Mouse (Mus musculus): ENCODE measurements around the gene Duoxa1. TPM values are rescaled to one million over a fixed set of nuclear protein-coding genes. Genes with fewer than 3 reads are reported as not detected.
A peak's percentile ranks its signal among the peaks of the same experiment; 100 is the strongest.

The Duoxa1 gene
- polyA plus RNA-seq, 1 experiment: not detected

DNA sequence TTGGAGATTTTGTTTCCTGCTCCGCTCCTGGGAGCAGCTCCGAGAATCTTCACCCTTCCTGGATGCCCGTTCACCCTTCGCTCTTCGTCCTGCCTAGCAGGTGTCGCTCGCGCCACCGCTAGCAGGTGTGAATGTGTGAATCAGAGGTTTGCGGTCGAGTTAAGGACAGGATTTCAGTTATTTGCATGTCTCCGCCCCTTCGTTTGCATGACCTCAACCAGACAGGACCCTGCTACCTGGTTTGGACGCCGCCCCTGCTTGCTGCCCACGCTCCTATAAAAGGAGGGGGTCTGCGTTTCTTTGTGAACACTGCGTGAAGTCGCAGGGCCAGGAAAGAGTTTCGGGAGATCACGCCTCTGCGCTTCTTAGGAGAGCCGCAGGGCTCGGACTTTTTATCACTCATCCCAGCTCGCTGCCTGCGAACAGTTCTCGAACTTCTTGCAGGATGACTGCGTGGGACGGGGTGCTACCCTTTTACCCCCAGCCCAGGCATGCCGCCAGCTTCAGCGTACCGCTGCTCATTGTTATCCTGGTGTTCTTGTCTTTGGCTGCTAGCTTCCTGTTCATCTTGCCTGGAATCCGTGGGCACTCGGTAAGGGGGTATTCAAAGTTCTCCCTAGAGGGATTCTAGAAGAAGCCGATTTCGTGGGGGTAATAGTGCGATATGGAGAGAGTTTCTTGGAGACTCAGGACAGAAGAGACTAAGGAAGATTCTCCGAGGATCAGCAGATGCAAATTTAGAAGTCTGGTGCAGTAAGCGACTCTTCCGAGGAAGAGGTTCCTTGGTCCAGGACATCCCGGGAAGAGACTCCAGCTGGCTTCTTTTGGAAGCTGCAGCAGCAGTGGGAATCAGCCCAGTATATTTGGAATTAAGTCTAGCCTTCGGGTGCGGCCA is 14.7 kb downstream of the Duoxa1 start, which contains the start of gene Duoxa2:
Gene Duoxa2, plus strand, starts transcription at position 305 of the 895 bp plus-strand sequence.
- no peak for TF ChIP-seq CTCF (IDR thresholded peaks at IDR 0.05; ENCODE audit: control insufficient read depth, insufficient read depth, low read length)
- TF ChIP-seq POLR2A (IDR thresholded peaks at IDR 0.05; ENCODE audit: borderline replicate concordance, control insufficient read depth, low read depth, low read length): no peak
- H3K4me3 ChIP-seq (replicated peaks; ENCODE audit: control insufficient read depth, low read depth, low read length): no peak within 1 kb of the TSS
- peaks cover 5% of the 10 kb centered on the region for H3K4me1 ChIP-seq (ENCODE audit: control insufficient read depth, insufficient read depth, low read length)
- WGBS: 4% methylated on average over 43 of the region's 43 CpGs
- no peak within 1 kb of the TSS for H3K27ac ChIP-seq (ENCODE audit: control insufficient read depth, insufficient read depth, low read depth, low read length, poor library complexity)

DNA sequence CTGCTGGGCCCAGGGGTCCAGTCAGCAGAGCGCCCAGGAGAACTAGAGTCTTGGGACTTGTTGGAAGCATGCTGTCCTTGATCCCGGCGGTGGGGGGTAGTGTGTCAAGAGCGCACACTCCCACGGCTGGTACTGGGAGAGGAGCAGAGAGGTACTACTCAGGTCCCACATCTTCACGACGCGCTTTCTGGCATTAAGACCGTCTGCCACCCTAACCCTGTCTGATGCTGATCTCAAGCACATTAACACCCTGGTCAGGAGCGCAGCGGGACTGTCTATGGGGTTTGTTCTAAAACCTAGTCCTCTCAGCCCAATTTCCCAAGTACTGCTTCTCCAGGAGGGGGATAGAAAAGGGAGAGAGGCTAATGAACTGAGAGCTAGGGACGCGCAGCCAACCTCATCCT is 15.4 kb downstream of the Duoxa1 start, which contains the start of gene Duox2:
Gene Duox2, minus strand, starts transcription at position 354 of the 404 bp plus-strand sequence.
- H3K27ac ChIP-seq (ENCODE audit: control insufficient read depth, insufficient read depth, low read depth, low read length, poor library complexity): no peak within 1 kb of the TSS
- H3K4me3 ChIP-seq (replicated peaks; ENCODE audit: control insufficient read depth, low read depth, low read length): no peak within 1 kb of the TSS
- TF ChIP-seq POLR2A (IDR thresholded peaks at IDR 0.05; ENCODE audit: borderline replicate concordance, control insufficient read depth, low read depth, low read length): no peak
- TF ChIP-seq CTCF (IDR thresholded peaks at IDR 0.05; ENCODE audit: control insufficient read depth, insufficient read depth, low read length): no peak
- 9% methylated on average over 13 of the region's 13 CpGs for WGBS
- peaks cover 5% of the 10 kb centered on the region for H3K4me1 ChIP-seq (ENCODE audit: control insufficient read depth, insufficient read depth, low read length)

DNA sequence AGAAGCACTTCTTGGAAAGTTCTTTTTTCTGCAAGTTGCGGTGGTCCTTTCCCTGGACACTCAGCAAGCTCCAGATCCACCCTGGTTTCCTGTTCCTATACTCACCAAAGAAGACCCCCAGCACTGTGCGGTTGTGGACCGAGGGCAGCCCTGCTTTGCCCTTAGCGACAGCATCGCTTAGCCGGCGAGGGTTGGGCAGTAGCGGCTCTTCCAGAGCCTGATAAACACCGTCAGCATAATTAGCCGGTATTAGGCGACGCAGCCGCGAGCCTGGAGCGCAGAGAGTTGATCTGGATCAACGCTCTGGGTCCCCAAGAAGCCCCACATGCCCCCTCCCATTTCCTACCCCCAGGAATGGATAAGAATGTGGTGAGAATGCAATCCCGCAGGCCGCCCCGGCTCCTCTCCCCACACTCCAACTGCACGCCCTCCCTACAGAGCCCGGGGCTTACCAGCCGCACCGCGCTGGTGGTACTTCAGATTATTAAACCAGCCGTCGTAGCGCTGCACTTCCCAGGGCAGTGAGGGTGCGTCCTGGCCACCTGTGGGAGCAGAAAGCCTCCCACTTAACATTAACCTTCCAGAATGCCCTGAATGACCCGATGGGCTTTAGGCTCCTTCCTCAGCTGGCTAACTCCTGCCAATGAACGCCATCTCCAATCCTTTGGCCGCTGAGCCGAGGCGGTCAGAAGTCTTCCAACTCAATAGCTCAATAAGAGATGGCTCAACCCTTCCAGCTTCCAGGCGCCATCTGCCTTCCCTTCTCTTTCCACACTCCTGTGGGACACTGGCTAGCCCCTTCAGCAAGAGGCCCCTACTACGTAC is 16.0 kb downstream of the Duoxa1 start:
- WGBS: 3% methylated on average over 35 of the region's 35 CpGs
- H3K27ac ChIP-seq (ENCODE audit: control insufficient read depth, insufficient read depth, low read depth, low read length, poor library complexity): no peak overlapping the region
- peaks cover 5% of the 10 kb centered on the region for H3K4me1 ChIP-seq (ENCODE audit: control insufficient read depth, insufficient read depth, low read length)
- no peak overlapping the region for H3K4me3 ChIP-seq (replicated peaks; ENCODE audit: control insufficient read depth, low read depth, low read length)
- no peak for TF ChIP-seq CTCF (IDR thresholded peaks at IDR 0.05; ENCODE audit: control insufficient read depth, insufficient read depth, low read length)
- no peak for TF ChIP-seq POLR2A (IDR thresholded peaks at IDR 0.05; ENCODE audit: borderline replicate concordance, control insufficient read depth, low read depth, low read length)

DNA sequence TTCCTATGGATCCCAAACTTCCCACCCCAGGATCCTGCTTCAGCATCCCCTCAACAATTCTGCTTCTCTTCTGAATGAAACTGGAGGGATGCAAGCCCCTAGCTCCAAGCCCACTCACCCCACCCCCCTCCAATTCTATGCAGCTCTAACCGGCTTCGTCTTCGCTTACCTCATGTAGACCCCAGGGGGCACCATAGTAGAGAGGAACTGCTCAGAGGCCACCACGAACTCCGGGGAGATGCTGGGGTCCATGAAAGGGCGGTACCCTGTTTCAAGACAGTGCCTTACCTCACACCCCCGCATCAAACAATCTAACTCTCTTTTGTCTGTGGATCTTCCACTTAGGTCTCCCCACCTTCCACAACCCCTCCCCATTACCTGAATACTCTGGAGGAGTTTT is 18.6 kb downstream of the Duoxa1 start:
- 6% methylated on average over 7 of the region's 7 CpGs for WGBS
- TF ChIP-seq POLR2A (IDR thresholded peaks at IDR 0.05; ENCODE audit: borderline replicate concordance, control insufficient read depth, low read depth, low read length) (no peak), CTCF (IDR thresholded peaks at IDR 0.05; ENCODE audit: control insufficient read depth, insufficient read depth, low read length) (peak; percentile 8; the same call in 1 of the 2 replicates)
- Histone ChIP-seq H3K4me1 (ENCODE audit: control insufficient read depth, insufficient read depth, low read length) (no peaks in the 10 kb centered on the region), H3K27ac (ENCODE audit: control insufficient read depth, insufficient read depth, low read depth, low read length, poor library complexity) (no peak overlapping the region), H3K4me3 (replicated peaks; ENCODE audit: control insufficient read depth, low read depth, low read length) (no peak overlapping the region)

DNA sequence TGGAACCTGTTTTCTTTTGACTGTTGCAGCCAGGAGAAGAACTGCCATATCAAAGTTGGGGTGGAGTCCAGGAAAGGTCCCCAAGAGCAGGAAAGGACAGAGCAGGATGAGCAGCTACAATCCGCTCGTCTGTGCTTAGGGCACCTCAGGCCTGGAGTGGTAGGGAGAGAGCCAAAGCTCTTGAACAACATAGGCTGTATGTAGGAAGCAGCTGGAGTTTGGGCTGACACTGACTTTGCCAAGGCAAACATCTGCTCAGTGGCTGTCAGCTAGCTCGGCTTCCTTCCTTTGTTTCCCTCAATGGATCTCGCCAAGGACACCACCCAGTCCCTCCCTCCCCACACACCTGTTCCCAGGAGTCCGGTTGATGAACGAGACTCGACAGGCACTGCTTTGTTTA is 27.4 kb downstream of the Duoxa1 start:
- 60% methylated on average over 7 of the region's 7 CpGs for WGBS
- no peaks in the 10 kb centered on the region; the same call in 1 of the 2 replicates for H3K4me1 ChIP-seq (ENCODE audit: control insufficient read depth, insufficient read depth, low read length)
- no peak overlapping the region for H3K27ac ChIP-seq (ENCODE audit: control insufficient read depth, insufficient read depth, low read depth, low read length, poor library complexity)
- TF ChIP-seq POLR2A (IDR thresholded peaks at IDR 0.05; ENCODE audit: borderline replicate concordance, control insufficient read depth, low read depth, low read length) (no peak), CTCF (IDR thresholded peaks at IDR 0.05; ENCODE audit: control insufficient read depth, insufficient read depth, low read length) (no peak)
- no peak overlapping the region for H3K4me3 ChIP-seq (replicated peaks; ENCODE audit: control insufficient read depth, low read depth, low read length)

DNA sequence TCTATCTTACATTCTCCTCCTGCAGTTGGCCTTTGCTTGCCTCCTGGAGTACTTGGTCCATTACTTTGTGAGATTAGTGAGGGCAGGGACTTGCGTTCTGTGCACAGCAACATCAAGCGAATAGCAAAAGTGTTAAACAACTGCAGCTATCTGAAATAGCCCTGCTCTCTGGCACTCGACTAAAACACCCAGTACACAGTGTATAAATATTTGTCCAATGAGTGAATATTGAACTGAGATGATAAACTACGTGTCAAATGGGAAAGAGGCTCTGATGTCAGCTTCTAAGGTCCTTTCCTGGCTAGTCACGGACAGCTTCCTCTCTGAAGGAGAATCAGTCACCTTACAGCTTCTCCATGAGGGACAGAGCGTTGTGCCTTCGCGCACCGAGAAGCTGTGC is 29.4 kb downstream of the Duoxa1 start:
- no peaks in the 10 kb centered on the region; the same call in 1 of the 2 replicates for H3K4me1 ChIP-seq (ENCODE audit: control insufficient read depth, insufficient read depth, low read length)
- WGBS: 80% methylated on average over 9 of the region's 9 CpGs

DNA sequence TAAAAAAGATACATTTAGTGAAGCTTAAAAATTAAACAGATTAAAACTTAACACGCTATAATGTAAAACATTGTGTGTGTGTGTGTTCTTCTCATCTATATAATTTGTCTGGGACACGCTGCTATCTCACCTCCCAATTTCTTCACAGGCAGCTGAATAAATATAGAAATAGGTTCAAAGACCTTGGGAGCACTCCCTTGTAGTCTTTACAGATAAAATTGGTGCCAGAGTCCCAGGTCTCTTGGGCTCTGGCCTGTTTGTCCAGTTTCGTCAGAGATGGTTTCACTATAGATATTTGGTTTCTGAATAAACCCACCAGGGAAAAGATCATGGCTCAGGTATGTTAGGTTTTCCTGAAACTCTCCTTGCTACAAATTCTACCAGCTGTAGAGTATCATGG is 34.8 kb downstream of the Duoxa1 start:
- WGBS: 81% methylated on average over 3 of the region's 3 CpGs

More for the DNA sequence above, 29.4 kb downstream of the Duoxa1 start:
- Histone ChIP-seq H3K27ac (ENCODE audit: control insufficient read depth, insufficient read depth, low read depth, low read length, poor library complexity) (no peak overlapping the region), H3K4me3 (replicated peaks; ENCODE audit: control insufficient read depth, low read depth, low read length) (no peak overlapping the region)
- TF ChIP-seq CTCF (IDR thresholded peaks at IDR 0.05; ENCODE audit: control insufficient read depth, insufficient read depth, low read length) (no peak), POLR2A (IDR thresholded peaks at IDR 0.05; ENCODE audit: borderline replicate concordance, control insufficient read depth, low read depth, low read length) (no peak)

More for the DNA sequence above, 34.8 kb downstream of the Duoxa1 start:
- H3K4me3 ChIP-seq (replicated peaks; ENCODE audit: control insufficient read depth, low read depth, low read length): no peak overlapping the region
- no peak overlapping the region for H3K27ac ChIP-seq (ENCODE audit: control insufficient read depth, insufficient read depth, low read depth, low read length, poor library complexity)
- no peaks in the 10 kb centered on the region for H3K4me1 ChIP-seq (ENCODE audit: control insufficient read depth, insufficient read depth, low read length)
- TF ChIP-seq CTCF (IDR thresholded peaks at IDR 0.05; ENCODE audit: control insufficient read depth, insufficient read depth, low read length) (no peak), POLR2A (IDR thresholded peaks at IDR 0.05; ENCODE audit: borderline replicate concordance, control insufficient read depth, low read depth, low read length) (no peak)

Measured in bone marrow, adult 2 months (tissue).